Mouse (Mus musculus) C2C12 (cell line): ENCODE measurements around the gene Gm5431. TPM values are rescaled to one million over a fixed set of nuclear protein-coding genes. Genes with fewer than 3 reads are reported as not detected.
A peak's percentile ranks its signal among the peaks of the same experiment; 100 is the strongest.

Experiments
- H3K27me3 ChIP-seq: one replicate; pipeline ENCODE4 v1.6.1; 2011; ENCODE audit not compliant: control insufficient read depth, insufficient read depth, insufficient read length
- H3K36me3 ChIP-seq: one replicate; pipeline ENCODE4 v1.6.1; 2011; ENCODE audit not compliant: control insufficient read depth, insufficient read depth
- H3K4me3 ChIP-seq: one replicate; pipeline ENCODE4 v1.5.1; 2011; ENCODE audit warnings: mild to moderate bottlenecking, control low read depth; ENCODE audit not compliant: poor library complexity, insufficient read depth, severe bottlenecking
- H3K79me2 ChIP-seq: one replicate; pipeline ENCODE4 v1.6.1; 2011; ENCODE audit not compliant: control insufficient read depth, insufficient read depth
- H3K79me3 ChIP-seq: one replicate; pipeline ENCODE4 v1.6.1; 2011; ENCODE audit warnings: low read depth, control low read depth
- H3ac ChIP-seq: one replicate; pipeline ENCODE3; 2011; ENCODE audit warnings: low read depth; ENCODE audit not compliant: control insufficient read depth, insufficient read length
- CEBPB ChIP-seq: IDR thresholded peaks from one replicate; pipeline ENCODE4 v1.6.1; 2011; ENCODE audit warnings: low read depth, mild to moderate bottlenecking, control low read depth, moderate library complexity
- CTCF ChIP-seq: IDR thresholded peaks from one replicate; pipeline ENCODE4 v1.5.1; 2011; ENCODE audit not compliant: control insufficient read depth, insufficient read depth, insufficient read length
- FOSL1 ChIP-seq: IDR thresholded peaks from one replicate; pipeline ENCODE4 v1.8.0; 2011; ENCODE audit warnings: mild to moderate bottlenecking, low read length; ENCODE audit not compliant: poor library complexity, insufficient read depth, severe bottlenecking
- MAX ChIP-seq: IDR thresholded peaks from one replicate; pipeline ENCODE4 v1.6.1; 2011; ENCODE audit warnings: mild to moderate bottlenecking, control low read depth
- MYOD1 ChIP-seq: IDR thresholded peaks from one replicate; pipeline ENCODE4 v1.6.1; 2011; ENCODE audit warnings: low read depth; ENCODE audit not compliant: control insufficient read depth, insufficient read length
- MYOG ChIP-seq: IDR thresholded peaks from one replicate; pipeline ENCODE4 v1.6.1; 2011; ENCODE audit not compliant: control insufficient read depth, insufficient read length; ENCODE audit errors: extremely low read depth
- USF1 ChIP-seq: IDR thresholded peaks from one replicate; pipeline ENCODE4 v1.6.1; 2011; ENCODE audit warnings: low read depth, mild to moderate bottlenecking, control low read depth, moderate library complexity
- polyA plus RNA-seq: library from polyadenylated mRNA; unstranded; fragments of >200 nt; fragmentation: generic; extraction: Trizol; gene quantifications from one replicate; pipeline ENCODE4 v1.2.1, GENCODE M21; 2012; ENCODE audit warnings: missing spikeins

Gene Gm5431
- polyA plus RNA-seq, 1 experiment: not detected

DNA sequence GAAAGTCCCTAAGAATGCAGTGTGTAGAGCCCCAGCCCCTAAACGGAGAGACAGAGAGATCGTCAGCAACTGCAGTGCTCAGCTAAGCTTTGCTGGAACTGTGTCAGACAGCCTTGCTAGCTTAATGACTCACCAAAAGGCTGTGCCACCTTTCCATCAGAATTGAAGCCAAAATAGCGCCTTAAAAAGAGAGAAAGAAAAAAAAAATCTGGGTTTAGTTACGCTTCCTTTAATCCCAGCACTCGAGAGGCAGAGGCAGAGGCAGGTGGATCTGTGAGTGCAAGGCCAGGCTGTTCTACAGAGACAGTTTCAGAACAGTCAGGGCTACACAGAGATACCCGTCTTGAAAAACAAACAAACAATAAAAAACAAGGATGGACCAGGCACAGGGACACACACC lies 57.7 kb downstream of the Gm5431 start:
- Histone ChIP-seq H3K27me3 (no peaks in the 10 kb centered on the region), H3K36me3 (no peaks in the 10 kb centered on the region), H3K4me3 (no peak overlapping the region), H3K79me2 (no peaks in the 10 kb centered on the region), H3K79me3 (no peaks in the 10 kb centered on the region), H3ac (no peak overlapping the region)
- TF ChIP-seq CTCF (no peak), MAX (no peak), MYOG (no peak), USF1 (no peak), MYOD1 (no peak), CEBPB (no peak), FOSL1 (no peak)

DNA sequence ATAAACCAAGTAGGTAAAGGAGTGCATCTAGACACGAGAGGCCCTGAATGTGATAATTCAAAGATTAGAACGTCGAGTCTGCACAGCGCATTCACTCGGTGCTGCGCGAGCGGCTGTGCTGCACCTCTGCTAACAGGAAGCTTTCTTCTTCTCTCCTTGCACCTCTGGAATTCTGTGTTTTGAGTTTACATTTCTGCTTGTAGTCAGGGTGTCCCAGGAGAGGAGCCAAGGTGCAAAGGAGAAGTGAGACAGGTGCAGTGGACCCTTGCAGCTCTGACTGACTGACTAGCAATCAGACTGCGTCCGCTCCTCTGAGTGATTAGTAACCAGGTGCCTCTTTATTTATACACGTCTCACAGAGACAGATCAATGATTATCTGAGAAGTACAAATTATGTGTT lies 58.8 kb downstream of the Gm5431 start:
- no peaks in the 10 kb centered on the region for H3K36me3 ChIP-seq
- H3K4me3 ChIP-seq: no peak overlapping the region
- TF ChIP-seq FOSL1 (no peak), CTCF (no peak), MYOD1 (no peak), USF1 (no peak), MAX (no peak), MYOG (no peak), CEBPB (no peak)
- H3K79me2 ChIP-seq: no peaks in the 10 kb centered on the region
- H3ac ChIP-seq: no peak overlapping the region
- no peaks in the 10 kb centered on the region for H3K79me3 ChIP-seq
- no peaks in the 10 kb centered on the region for H3K27me3 ChIP-seq

DNA sequence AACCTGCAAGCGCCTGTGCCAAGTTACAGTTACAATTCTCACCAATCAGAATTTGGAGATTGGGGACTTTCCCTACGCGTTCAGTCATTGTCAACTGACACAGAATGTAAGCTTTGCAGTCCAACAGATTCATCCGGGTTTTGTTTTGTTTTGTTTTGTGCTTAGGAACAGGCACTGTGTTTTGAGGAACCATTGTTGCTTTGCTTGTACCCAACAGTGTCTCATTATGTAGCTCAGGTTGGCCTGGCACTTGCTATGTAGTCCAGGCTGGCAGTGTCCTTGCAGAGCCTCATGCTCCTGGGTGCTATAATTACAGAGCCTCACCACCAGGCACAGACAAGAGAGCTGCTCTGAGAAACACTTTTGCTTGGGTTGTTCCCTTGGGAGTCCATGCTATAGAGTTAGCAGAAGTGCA lies 59.6 kb downstream of the Gm5431 start:
- Histone ChIP-seq H3K79me3 (no peaks in the 10 kb centered on the region), H3K4me3 (no peak overlapping the region), H3K36me3 (no peaks in the 10 kb centered on the region), H3ac (no peak overlapping the region), H3K27me3 (no peaks in the 10 kb centered on the region), H3K79me2 (no peaks in the 10 kb centered on the region)
- TF ChIP-seq USF1: no peak
- no peak for TF ChIP-seq CEBPB

DNA sequence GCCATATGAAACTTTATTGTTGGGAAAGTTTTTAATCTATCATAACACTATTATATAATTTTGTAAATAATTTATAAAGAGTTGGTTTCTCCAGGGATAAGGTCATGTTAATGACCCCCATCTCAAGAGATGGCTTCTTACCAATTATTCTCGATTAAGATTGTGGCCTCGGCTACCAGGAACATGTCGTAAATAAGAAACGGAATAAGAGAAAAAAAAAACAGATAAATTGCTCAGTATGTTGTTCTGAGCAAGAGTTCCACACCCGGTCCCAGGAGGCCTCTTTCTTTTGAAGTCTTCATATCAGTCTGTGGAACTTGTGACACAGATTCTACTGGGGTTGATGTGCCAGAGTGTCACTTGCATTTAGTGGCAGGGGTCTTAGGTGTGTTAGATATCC lies 60.8 kb downstream of the Gm5431 start:
- Histone ChIP-seq H3K36me3 (no peaks in the 10 kb centered on the region), H3K79me3 (no peaks in the 10 kb centered on the region), H3K4me3 (no peak overlapping the region), H3K27me3 (no peaks in the 10 kb centered on the region), H3K79me2 (no peaks in the 10 kb centered on the region), H3ac (no peak overlapping the region)
- no peak for TF ChIP-seq CTCF
- TF ChIP-seq FOSL1: no peak

DNA sequence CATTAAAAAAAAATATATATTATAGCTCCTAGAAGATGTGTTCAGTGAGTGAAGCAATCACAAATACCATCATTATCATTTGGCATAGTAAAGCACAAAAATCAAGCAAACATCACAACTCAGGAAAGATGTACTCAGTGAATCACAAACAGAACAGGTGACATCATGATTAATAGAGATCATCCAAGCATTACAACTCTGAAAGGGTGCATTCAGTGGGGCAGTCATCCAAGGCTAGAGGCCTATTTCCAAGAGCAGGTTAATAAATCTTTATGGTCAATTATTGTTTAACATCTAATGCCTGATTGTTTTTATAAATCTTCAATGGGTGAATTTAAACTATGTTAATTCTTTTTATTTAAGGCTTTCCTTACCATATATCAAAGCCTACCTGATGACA lies 61.2 kb downstream of the Gm5431 start:
- Histone ChIP-seq H3K79me3 (no peaks in the 10 kb centered on the region), H3K4me3 (no peak overlapping the region), H3K36me3 (no peaks in the 10 kb centered on the region), H3K79me2 (no peaks in the 10 kb centered on the region), H3K27me3 (no peaks in the 10 kb centered on the region), H3ac (no peak overlapping the region)
- no peak for TF ChIP-seq USF1
- no peak for TF ChIP-seq CTCF

DNA sequence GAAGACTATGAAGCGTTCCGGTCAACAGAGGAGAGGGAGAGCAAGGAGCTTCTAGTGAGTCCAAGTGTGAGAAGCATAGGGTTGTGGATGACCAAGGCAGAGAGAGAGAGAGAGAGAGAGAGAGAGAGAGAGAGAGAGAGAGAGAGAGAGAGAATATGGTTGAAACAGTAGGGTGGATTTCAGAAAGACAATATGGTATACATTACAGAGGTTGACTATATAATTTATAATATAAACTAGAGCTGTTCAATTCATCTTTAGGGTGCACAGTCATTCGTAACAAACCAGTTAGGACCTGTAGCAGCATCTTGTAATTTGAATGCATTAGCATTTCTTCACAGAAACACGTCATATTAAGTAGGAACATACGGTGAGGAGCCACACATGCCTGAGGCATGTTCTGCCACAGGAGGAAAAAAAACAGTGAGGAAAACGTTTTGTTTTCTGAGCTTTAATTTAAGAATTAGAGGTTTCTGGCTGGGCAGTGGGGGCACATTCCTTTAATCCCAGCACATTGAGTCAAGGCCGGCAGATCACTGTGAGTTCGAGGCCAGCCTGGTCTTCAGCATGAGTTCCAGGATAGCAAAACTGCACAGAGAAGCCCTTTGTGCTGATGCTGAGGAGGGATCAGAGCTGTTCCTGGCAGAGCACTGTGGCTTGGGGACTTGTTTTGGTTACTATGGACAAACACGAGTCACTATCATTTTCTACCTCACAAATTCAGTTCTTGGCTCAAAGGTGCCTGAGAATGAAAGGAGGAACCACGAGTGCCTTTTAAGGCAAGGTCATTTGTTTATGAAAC lies 62.9 kb downstream of the Gm5431 start:
- peak overlapping the region; percentile 56 for H3K4me3 ChIP-seq

More for the DNA sequence above, 62.9 kb downstream of the Gm5431 start:
- H3ac ChIP-seq: no peak overlapping the region
- H3K79me2 ChIP-seq: no peaks in the 10 kb centered on the region
- no peaks in the 10 kb centered on the region for H3K27me3 ChIP-seq
- no peaks in the 10 kb centered on the region for H3K36me3 ChIP-seq
- no peak for TF ChIP-seq FOSL1
- no peak for TF ChIP-seq MYOD1
- TF ChIP-seq CEBPB: no peak
- TF ChIP-seq MAX: no peak
- TF ChIP-seq USF1: no peak
- no peak for TF ChIP-seq MYOG
- TF ChIP-seq CTCF: no peak
- H3K79me3 ChIP-seq: no peaks in the 10 kb centered on the region
